Mouse (Mus musculus) ES-E14 (cell line): ENCODE data around the gene Scarb1.

ENCODE experiments used
- CHD2 ChIP-seq: IDR thresholded peaks from 2 replicates; pipeline ENCODE4 v1.6.1; 2014; ENCODE audit warnings: mild to moderate bottlenecking, low read depth, low read length, inconsistent platforms
- HCFC1 ChIP-seq: IDR thresholded peaks from 2 replicates; pipeline ENCODE4 v1.6.1; 2012; ENCODE audit warnings: low read length, inconsistent platforms, borderline replicate concordance; ENCODE audit not compliant: insufficient read depth
- MAFK ChIP-seq: IDR thresholded peaks from 2 replicates; pipeline ENCODE4 v1.6.1; 2014; ENCODE audit warnings: mild to moderate bottlenecking, low read depth, low read length, inconsistent platforms; ENCODE audit not compliant: insufficient read depth
- ZC3H11A ChIP-seq: IDR thresholded peaks from 2 replicates; pipeline ENCODE4 v1.6.1; 2012; ENCODE audit warnings: low read depth, mild to moderate bottlenecking, inconsistent platforms, low read length, borderline replicate concordance
- ZNF384 ChIP-seq: IDR thresholded peaks from 2 replicates; pipeline ENCODE4 v1.6.1; 2012; ENCODE audit warnings: low read depth, low read length, inconsistent platforms

GRCm38 (mm10) chr5:125275315-125275714 is 65.6 kb downstream of the Scarb1 start:
- no peak for TF ChIP-seq HCFC1
- TF ChIP-seq CHD2, result no peak
- TF ChIP-seq ZNF384, result no peak
- TF ChIP-seq ZC3H11A, result no peak
- no peak for TF ChIP-seq MAFK
